Mouse (Mus musculus): ENCODE results near the gene Lrtm1. TPM values are rescaled to one million over a fixed set of nuclear protein-coding genes. Genes with fewer than 3 reads are reported as not detected.

The Lrtm1 gene
- 0.18 and 0.31 TPM in 2 replicates for polyA plus RNA-seq (2012; rRNA removed)

GRCm38 (mm10) chr14:29017883-29018282 lies at the start of gene Lrtm1:
Gene Lrtm1 (plus strand): TSS chr14:29018208.

